Mouse (Mus musculus): ENCODE measurements around the gene Foxo3.

Gene Foxo3

GRCm38 (mm10) chr10:42276507-42277345, at the start of gene Foxo3:
Foxo3 (minus strand) TSS chr10:42276755.
- DNase-seq: peak; percentile 86 to 91

DNA sequence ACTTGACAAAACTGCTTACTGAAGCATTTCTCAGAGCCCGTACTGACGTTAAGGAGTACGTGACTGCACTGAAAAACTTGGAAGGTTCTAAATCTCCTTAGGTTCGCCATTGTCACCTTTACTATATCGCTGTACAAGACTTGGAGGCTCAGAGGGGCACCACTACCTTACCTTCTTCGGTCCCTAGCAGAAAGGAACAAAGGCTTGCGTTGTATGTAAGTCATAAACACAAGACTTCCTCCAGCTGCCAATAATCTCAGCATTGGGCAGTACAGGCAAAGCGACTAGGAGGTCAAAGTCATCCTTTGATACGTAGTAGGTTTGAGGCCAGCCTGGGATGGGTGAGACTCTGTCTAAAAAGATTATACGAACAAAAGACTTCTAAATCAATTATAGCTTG, 48.8 kb upstream of the Foxo3 start:
- DNase-seq: no peak

GRCm38 (mm10) chr10:42323978-42324377, 47.4 kb upstream of the Foxo3 start:
- no peak for DNase-seq

GRCm38 (mm10) chr10:42313222-42313786, 36.7 kb upstream of the Foxo3 start:
- DNase-seq: no peak

- no peak for DNase-seq
Measured at GRCm38 (mm10) chr10:42312557-42312956, 36.0 kb upstream of the Foxo3 start.

GRCm38 (mm10) chr10:42308687-42308987, 32.1 kb upstream of the Foxo3 start:
- DNase-seq: no peak

DNA sequence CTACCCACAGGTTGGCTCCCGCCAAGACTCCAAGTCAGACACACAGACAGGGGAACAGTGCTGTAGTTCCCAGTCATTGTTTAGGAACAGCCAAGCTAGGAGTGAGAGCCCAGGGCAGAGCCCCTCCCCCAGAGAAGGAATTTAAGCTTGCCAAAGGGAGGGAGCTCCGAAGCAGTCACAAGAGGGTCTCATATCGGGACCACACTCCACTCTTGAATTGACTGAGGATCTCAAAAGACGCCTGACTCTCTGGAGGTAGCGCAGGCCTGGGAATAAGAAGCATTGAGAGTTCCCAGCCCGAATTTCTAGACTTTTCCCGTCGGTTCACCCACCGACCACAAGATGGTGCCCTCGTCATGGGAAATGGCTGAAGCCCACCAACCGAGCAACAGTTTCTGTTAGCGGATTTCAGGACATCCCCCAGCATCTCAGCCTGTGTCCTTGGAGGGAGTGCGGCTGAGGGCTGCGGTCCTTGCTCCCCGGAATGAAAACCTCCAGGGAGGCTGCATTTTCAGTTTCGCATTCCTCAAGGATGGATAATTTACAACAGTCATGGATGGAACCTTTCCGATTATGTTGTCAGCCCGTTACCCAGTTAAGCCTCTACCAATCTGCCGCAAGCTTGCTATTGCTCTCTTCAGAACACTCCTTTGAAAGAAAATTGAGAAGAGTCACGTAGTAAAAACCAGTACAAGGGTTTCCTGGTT, 31.6 kb upstream of the Foxo3 start:
- peak; percentile 62 to 70 for DNase-seq

DNA sequence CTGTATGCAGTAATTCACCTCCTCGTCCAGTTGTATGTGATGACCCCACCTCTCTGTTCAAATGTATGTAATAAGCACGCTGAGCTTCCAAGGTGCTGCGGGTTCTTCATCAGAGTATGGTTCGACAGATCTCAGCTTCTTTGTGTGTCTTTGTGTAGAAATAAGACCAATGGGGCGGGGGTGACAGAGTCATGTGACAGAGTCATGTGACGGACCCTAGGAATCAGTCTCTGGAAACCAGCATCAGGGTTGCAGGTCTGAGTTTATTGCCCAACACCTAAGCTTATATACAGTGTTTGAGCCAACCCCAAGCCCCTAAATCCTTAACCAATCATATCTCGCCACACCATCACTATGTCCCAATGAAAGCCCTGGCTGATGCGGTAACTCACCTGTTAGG, 29.9 kb upstream of the Foxo3 start:
- DNase-seq: no peak

DNA sequence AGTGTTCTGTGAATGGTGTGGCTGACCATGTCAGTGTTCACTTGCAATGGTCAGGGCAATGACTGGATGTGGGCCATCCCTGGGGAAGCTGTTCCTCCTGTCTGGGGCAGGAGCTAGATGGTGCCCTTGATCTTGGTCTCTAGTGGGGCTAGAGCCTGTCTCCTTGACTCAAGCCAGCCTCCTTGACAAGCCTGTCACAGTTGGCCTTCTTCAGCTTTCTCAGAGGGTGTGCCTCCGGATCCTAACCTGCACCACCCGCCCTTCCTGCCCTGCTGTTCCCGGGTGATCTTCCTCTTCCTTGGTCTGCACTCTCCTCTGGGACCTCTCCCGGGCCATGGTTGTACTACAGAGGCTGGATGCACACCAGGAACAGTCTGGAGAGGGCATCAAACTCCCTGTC, 24.2 kb upstream of the Foxo3 start:
- DNase-seq: no peak

DNA sequence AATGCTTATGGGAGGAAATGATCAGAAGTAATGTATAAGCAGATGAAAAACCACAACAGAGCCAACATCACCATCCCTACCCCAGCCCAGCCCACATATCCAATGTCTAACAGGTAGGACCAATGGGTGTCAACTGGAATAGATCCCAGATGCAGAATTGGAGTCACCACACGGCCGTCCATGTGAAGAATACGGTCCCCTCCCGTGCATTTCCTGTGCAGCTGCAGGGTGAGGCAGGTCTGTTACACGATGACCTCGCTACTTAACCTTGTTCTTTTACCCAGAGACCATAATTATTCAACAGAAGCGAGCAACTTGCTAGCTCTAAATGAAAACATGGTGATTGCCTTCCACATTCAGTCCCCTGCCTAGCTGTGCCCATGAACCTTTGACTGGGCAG, 23.4 kb upstream of the Foxo3 start:
- DNase-seq: peak; percentile 13 to 34

GRCm38 (mm10) chr10:42299426-42299825, 22.9 kb upstream of the Foxo3 start:
- DNase-seq: no peak

DNA sequence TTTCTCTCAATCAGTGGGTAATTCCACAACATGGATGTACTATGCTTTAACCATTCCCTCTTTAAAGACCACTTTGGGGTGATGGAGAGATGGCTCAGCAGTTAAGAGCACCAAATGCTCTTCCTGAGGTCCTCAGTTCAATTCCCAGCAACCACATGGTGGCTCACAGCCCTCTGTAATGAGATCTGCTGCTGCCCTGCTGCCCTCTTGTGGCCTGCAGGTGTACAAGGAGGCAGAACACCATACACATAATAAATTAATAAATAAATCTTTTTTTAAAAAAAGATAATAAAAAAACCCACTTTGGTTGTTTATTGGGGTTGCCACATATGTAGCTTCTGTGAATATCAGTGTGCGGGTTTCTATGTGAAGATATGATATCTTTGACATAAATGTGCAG, 21.4 kb upstream of the Foxo3 start:
- no peak for DNase-seq

GRCm38 (mm10) chr10:42297109-42297508, 20.6 kb upstream of the Foxo3 start:
- no peak for DNase-seq

- DNase-seq: no peak
Measured at GRCm38 (mm10) chr10:42296559-42296958, 20.0 kb upstream of the Foxo3 start.

GRCm38 (mm10) chr10:42295028-42295427, 18.5 kb upstream of the Foxo3 start:
- DNase-seq: no peak

DNA sequence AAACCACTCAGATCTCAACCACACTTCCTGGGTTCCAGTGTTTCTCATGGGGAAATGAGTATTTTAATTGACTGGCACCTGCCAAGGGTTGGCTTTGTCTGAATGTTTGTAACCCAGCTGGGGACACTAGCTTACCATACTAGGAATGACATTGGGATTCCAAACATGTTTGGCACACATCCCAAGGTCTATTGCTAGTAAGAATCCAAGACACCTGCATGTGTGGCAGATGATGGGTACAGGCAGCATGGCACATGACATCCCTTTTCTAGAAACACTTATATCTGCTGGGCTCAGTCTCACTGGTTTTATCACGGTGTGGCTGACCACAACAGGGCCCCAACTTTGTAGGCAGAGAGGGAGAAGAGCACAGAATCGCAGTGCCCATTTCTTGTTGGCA, 17.8 kb upstream of the Foxo3 start:
- no peak for DNase-seq

- no peak for DNase-seq
Measured at GRCm38 (mm10) chr10:42293877-42294276, 17.3 kb upstream of the Foxo3 start.

DNA sequence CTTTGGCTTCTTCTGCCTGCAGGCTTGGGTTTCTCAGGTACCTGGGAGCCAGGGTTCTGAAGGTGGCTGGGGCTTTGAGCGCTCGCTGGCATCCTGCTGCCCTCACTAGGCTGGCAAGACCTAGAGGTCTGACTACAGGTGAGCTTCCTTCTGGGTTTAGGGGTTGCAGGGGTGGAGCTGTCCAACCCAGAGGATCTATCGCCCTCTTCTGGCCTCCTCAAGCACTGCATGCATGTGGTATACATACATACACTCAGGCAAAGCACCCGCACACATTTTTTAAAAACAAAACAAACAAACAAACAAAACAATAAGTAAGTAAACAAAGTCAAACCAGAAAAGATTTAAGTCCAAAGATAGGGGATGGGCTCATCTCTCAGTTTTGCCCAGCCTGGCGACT, 14.8 kb upstream of the Foxo3 start:
- DNase-seq: peak; percentile 77

DNA sequence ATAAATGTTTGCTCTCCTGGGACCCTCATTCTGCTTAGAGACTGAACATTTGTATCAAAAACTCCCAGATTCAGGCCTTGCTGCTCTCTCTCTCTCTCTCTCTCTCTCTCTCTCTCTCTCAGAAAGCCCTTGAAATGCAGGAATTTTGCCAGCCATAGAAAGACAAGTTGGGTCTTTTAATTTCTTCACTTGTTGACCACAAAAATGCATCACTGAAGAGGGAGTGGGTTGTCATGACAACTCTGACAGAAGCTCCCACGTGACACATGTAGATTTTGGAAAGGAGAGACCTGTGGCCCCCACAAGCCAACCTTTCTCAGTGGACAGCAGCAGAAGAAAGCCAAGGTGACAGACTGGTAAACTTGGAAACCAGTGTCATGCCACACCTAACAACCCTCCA, 11.1 kb upstream of the Foxo3 start:
- no peak for DNase-seq

DNA sequence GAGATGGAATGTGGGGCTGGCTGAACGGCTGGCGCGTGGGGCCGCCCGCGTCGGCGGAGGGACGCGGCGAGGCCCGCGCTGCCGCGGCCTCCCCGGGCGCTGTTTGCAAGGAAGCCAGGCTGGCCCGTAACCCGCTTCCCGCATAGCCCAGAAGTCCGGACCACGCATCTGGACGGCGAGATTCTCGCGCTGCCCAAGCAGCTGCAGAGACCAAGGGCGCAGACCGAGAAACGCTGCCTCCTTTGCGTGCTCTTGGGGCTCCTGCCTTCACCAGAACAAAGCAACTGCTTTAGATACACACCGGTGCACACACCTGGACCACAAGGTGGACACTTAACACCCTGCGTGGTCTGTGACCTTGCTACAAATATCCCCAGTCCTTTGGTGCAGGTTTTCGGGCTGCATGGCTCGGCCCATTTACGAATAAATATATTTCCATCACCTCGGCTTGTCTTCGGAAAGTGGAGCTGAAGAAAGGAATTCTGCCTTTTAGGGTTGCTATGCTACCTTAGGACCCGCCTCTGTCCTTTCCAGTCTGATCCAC, 1.8 kb upstream of the Foxo3 start:
- no peak for DNase-seq

- DNase-seq: peak; percentile 95 to 98
Measured at GRCm38 (mm10) chr10:42277476-42278306, 1.1 kb upstream of the Foxo3 start.

GRCm38 (mm10) chr10:42275871-42276501, 569 bp downstream of the Foxo3 start:
- peak in 1 of 2 experiments; percentile 45 for DNase-seq
